Mouse (Mus musculus) brain, embryonic 14.5 days (tissue): ENCODE data around the gene Irf5.

ENCODE experiments used
- CTCF ChIP-seq: fragments of 200-500 bp; IDR thresholded peaks from 2 replicates; pipeline ENCODE4 v1.5.1; 2012; ENCODE audit warnings: inconsistent platforms, mild to moderate bottlenecking, moderate library complexity, borderline replicate concordance; ENCODE audit not compliant: insufficient read depth, insufficient read length; ENCODE audit errors: extremely low read depth
- POLR2A ChIP-seq: fragments of 200-500 bp; IDR thresholded peaks from 2 replicates; pipeline ENCODE4 v1.6.1; 2012; ENCODE audit warnings: mild to moderate bottlenecking, inconsistent platforms, borderline replicate concordance; ENCODE audit not compliant: poor library complexity, insufficient read depth, insufficient read length, severe bottlenecking; ENCODE audit errors: extremely low read depth

GRCm38 (mm10) chr6:29484716-29485559 is 41.5 kb upstream of the Irf5 start:
- TF ChIP-seq POLR2A (no peak), CTCF (peak; percentile 96)
